Mouse (Mus musculus): ENCODE data around the gene Kif17.

GRCm38 (mm10) chr4:138335648-138336047, 85.4 kb downstream of the Kif17 start:
- TF ChIP-seq ZNF384 (IDR thresholded peaks at IDR 0.05; ENCODE audit: low read depth, low read length): no peak
- TF ChIP-seq CHD2 (IDR thresholded peaks at IDR 0.05; ENCODE audit: low read depth, low read length): no peak
